Mouse (Mus musculus): Measurements from ENCODE around the gene AI413582. TPM values are rescaled to one million over a fixed set of nuclear protein-coding genes. Genes with fewer than 3 reads are reported as not detected.

The AI413582 gene
- polyA plus RNA-seq, 1 experiment from 2014 or later, result 21.4 TPM

DNA sequence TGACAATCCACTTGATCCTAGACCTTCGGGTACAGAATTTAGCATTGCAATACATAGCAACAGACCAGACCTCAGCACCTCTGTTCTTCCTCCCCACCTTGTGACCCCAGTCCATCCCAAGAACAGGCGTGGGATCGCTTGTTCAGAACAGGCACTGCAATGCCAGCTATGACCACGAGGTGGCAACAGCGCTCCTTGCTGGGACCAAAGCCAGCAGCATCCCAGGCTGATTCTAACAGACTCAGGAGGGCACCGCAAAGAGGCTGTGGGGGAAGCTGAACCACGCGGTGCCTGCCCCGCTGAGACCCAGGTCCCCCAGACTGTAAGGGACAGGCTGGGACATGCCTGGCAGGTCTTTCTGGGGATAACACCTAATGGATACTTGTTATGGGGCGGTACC, 30.8 kb downstream of the AI413582 start:
- Histone ChIP-seq H3K4me3 (no peak overlapping the region), H3K9me3 (no peaks in the 10 kb centered on the region), H3K27ac (no peak overlapping the region), H3K4me2 (peak overlapping the region; percentile 35; the same call in 1 of the 2 replicates), H3K9ac (no peak overlapping the region), H3K4me1 (peaks cover 3% of the 10 kb centered on the region; the same call in 1 of the 2 replicates), H3K36me3 (no peaks in the 10 kb centered on the region), H3K27me3 (no peaks in the 10 kb centered on the region)
- ATAC-seq (ENCODE audit: insufficient number of reproducible peaks, insufficient read depth, low FRiP score, low TSS enrichment, low read depth), result 0 out of 2 replicates have a peak, but pooled peaks have one; percentile 48
- WGBS, result 3% methylated on average over 10 of the region's 10 CpGs

DNA sequence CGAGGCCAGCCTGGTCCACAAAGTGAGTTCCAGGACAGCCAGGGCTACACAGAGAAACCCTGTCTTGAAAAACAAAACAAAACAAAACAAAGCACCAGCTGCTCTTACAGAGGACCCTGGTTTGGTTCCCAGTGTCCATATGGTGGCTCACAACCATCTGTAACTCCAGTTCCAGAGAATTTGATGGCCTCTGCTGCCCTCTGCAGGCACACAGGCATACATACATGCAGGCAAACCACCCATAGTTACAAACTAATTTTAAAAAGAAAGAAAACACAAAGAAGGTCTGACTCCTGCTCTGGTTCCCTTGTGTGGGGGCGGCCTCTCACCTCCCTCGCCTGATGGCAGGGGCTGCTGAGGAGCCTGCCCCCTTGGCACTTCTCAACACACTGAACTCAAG, 32.2 kb downstream of the AI413582 start:
- 81% methylated on average over 3 of the region's 3 CpGs for WGBS
- Histone ChIP-seq H3K9ac (no peak overlapping the region), H3K9me3 (no peaks in the 10 kb centered on the region), H3K36me3 (no peaks in the 10 kb centered on the region), H3K27ac (no peak overlapping the region), H3K27me3 (no peaks in the 10 kb centered on the region), H3K4me1 (peaks cover 3% of the 10 kb centered on the region; the same call in 1 of the 2 replicates), H3K4me3 (no peak overlapping the region), H3K4me2 (no peak overlapping the region)
- ATAC-seq (ENCODE audit: insufficient number of reproducible peaks, insufficient read depth, low FRiP score, low TSS enrichment, low read depth), result no peak

DNA sequence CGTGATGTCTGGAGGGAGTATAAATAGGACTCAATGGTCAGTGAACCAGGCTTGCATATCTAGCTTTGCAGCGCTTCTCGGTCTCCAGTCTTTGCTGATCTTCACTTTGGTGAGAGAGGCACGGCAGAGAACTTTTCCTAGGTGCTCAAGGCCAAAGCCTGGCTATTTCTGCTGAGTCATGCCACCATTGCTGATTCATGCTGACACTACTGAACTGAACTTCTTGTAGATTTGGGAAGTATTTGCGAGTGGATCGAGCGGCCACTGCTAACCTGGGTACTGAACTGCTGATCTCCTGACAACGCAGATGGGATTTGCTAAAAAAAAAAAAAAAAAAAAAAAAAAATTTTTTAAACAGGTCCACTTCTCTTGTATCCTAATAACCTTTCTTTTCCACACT, 33.5 kb downstream of the AI413582 start:
- Histone ChIP-seq H3K9ac (no peak overlapping the region), H3K9me3 (no peaks in the 10 kb centered on the region), H3K27me3 (no peaks in the 10 kb centered on the region), H3K27ac (no peak overlapping the region), H3K4me1 (peaks cover 3% of the 10 kb centered on the region; the same call in 1 of the 2 replicates), H3K36me3 (no peaks in the 10 kb centered on the region), H3K4me2 (no peak overlapping the region), H3K4me3 (no peak overlapping the region)
- 89% methylated on average over 8 of the region's 8 CpGs for WGBS
- no peak for ATAC-seq (ENCODE audit: insufficient number of reproducible peaks, insufficient read depth, low FRiP score, low TSS enrichment, low read depth)

DNA sequence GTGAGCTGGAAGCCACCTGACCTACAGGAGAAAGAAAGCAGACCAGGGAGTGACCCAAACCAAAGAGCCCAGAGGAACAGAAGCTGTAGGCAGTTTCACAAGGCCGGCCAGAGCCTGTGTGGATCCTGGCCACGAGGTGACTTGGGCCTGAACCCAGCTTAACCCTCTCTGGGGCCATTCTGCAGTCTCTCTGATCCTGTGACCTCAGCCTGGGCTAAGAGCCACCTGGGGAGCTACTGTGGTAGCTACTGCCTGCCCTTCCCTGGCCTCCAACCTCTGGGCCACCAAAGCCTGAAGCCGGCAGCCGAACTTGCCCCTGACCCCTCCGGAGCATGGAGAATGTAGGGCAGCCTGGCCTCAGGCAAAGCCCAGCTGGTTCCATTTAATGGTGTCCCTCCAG, 36.8 kb downstream of the AI413582 start:
- H3K27me3 ChIP-seq, result no peaks in the 10 kb centered on the region
- no peak for ATAC-seq (ENCODE audit: insufficient number of reproducible peaks, insufficient read depth, low FRiP score, low TSS enrichment, low read depth)
- H3K4me2 ChIP-seq, result no peak overlapping the region
- no peaks in the 10 kb centered on the region for H3K36me3 ChIP-seq
- no peak overlapping the region for H3K9ac ChIP-seq
- no peak overlapping the region for H3K27ac ChIP-seq
- WGBS, result 42% methylated on average over 5 of the region's 5 CpGs
- no peak overlapping the region for H3K4me3 ChIP-seq
- H3K9me3 ChIP-seq, result no peaks in the 10 kb centered on the region; the same call in 1 of the 2 replicates
- no peaks in the 10 kb centered on the region for H3K4me1 ChIP-seq

DNA sequence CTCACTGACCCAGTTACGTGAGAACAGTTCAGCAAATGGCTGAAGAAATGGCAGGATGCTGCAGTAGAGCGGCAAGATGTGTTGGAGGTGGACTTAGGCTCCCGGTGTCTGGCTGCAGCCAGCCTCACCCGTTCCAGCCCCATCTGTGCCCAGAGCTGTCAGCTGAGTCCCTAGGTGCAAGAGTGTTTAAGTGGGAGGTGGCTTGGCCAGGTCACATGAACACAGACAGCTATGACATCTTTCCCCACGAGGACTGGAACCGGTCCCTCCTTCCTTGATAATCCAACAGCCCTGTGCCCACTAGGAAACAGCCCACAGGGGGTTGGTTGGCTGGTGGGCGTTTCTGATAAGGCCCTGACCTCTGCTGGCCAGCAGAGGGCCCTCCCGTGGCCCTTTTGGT, 37.5 kb downstream of the AI413582 start:
- no peak for ATAC-seq (ENCODE audit: insufficient number of reproducible peaks, insufficient read depth, low FRiP score, low TSS enrichment, low read depth)
- H3K4me1 ChIP-seq, result no peaks in the 10 kb centered on the region
- H3K27ac ChIP-seq, result no peak overlapping the region
- WGBS, result 55% methylated on average over 8 of the region's 8 CpGs
- H3K9me3 ChIP-seq, result no peaks in the 10 kb centered on the region; the same call in 1 of the 2 replicates
- H3K9ac ChIP-seq, result no peak overlapping the region
- H3K36me3 ChIP-seq, result no peaks in the 10 kb centered on the region
- H3K27me3 ChIP-seq, result no peaks in the 10 kb centered on the region
- H3K4me2 ChIP-seq, result no peak overlapping the region
- no peak overlapping the region for H3K4me3 ChIP-seq

DNA sequence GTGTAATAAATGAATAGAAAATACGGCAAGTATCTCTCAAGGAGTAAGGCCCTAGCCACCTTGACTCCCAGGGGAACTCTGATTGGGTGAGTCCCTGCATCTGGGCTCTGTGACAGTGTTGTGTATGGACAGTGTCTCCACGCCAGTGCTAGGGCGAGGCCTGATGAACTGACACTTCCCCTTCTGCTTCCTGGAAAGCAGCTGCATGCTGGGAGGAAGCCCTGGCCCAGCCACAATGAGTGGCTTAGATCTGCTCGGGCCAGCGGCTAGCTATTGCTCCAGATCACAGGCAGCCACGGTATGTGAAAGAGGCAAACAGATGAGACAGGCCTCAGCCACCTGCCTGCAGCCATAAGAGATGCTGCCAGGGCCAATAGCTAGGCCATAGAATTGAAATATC, 38.4 kb downstream of the AI413582 start:
- Histone ChIP-seq H3K36me3 (no peaks in the 10 kb centered on the region), H3K27ac (no peak overlapping the region), H3K9ac (no peak overlapping the region), H3K9me3 (no peaks in the 10 kb centered on the region; the same call in 1 of the 2 replicates), H3K4me1 (no peaks in the 10 kb centered on the region), H3K27me3 (peaks cover 3% of the 10 kb centered on the region), H3K4me3 (no peak overlapping the region), H3K4me2 (no peak overlapping the region)
- 82% methylated on average over 6 of the region's 6 CpGs for whole genome bisulfite sequencing
- ATAC-seq (ENCODE audit: insufficient number of reproducible peaks, insufficient read depth, low FRiP score, low TSS enrichment, low read depth), result no peak

DNA sequence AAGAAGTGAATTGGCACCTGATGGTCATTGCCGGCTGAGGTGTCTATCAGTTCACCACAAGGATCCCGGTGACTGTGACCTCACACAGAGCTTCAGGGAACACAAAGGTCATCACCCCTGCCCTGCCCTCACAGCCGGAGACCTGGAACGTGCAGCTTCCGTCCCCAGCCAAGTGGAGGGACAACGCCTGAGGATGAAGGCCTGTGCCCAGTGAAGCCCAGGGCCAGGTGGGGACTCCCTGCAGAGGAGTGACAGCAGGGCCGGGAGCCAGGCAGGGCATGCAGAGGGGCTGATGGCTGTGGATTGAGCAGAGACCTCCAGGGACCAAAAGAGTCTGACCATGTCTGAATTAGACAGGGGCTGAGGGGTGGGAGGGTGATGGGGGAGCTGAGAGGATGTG, 42.4 kb downstream of the AI413582 start:
- Histone ChIP-seq H3K4me2 (no peak overlapping the region), H3K36me3 (no peaks in the 10 kb centered on the region), H3K27ac (no peak overlapping the region), H3K4me3 (no peak overlapping the region), H3K9ac (peak overlapping the region; percentile 49; the same call in 1 of the 2 replicates), H3K9me3 (no peaks in the 10 kb centered on the region; the same call in 1 of the 2 replicates), H3K27me3 (peaks cover 44% of the 10 kb centered on the region), H3K4me1 (peaks cover 6% of the 10 kb centered on the region; the same call in 1 of the 2 replicates)
- ATAC-seq (ENCODE audit: insufficient number of reproducible peaks, insufficient read depth, low FRiP score, low TSS enrichment, low read depth), result no peak
- WGBS, result 42% methylated on average over 7 of the region's 7 CpGs

DNA sequence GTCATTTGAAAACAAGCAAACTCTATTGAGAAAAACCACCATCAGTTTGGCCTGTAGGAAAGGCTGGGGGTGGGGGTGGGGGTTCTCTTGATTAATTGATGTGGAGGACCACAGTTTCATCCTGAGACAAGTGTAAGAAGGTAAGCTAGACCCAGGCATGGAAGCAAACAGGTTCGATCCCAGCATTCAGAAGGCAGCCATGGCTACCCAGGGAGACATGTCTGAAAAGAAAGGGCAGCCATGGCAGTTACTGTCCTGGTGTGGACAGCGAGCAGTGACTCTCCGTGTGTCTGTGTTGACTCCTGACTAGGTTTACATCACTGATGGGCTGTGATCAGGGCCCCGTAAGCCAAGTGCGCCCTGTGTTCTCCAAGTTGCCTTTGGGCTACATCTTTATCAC, 44.3 kb downstream of the AI413582 start, which contains the start of gene Grm4:
Grm4 (minus strand) TSS at position 101 of the 400 bp plus-strand sequence.
- H3K4me1 ChIP-seq, result peaks cover 6% of the 10 kb centered on the region; the same call in 1 of the 2 replicates
- H3K4me3 ChIP-seq, result peak within 1 kb of the TSS; percentile 6; the same call in 1 of the 2 replicates
- ATAC-seq (ENCODE audit: insufficient number of reproducible peaks, insufficient read depth, low FRiP score, low TSS enrichment, low read depth), result no peak
- no peak within 1 kb of the TSS for H3K27ac ChIP-seq
- H3K9me3 ChIP-seq, result no peaks in the 10 kb centered on the region; the same call in 1 of the 2 replicates
- H3K4me2 ChIP-seq, result peak within 1 kb of the TSS; percentile 43
- 74% methylated on average over 5 of the region's 5 CpGs for WGBS
- peaks cover 62% of the 10 kb centered on the region for H3K27me3 ChIP-seq
- H3K36me3 ChIP-seq, result no peaks in the 10 kb centered on the region
- 0 out of 2 replicates have a peak within 1 kb of the TSS, but pooled peaks have one; percentile 21 for H3K9ac ChIP-seq

DNA sequence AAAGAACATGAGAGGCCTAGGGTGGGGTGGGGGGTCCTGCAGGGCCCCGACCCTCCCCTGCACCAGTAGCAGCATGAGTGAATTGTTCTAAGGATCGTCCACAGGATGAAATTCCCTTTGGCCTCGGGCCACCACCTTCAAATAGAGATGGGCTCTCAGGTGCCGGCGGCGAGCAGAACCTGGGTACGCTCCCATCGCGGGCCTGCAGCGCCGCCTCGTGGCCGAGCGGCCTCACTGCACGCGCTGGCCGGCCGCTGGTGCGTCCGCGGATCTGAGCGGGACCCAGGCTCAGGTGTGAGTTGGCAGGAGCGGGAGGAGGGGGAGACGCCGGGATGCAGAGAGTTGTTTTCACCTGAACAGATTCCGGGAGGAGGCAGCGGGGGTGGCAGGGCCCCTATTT, 45.0 kb downstream of the AI413582 start:
- Histone ChIP-seq H3K36me3 (no peaks in the 10 kb centered on the region), H3K27me3 (peaks cover 68% of the 10 kb centered on the region), H3K4me2 (peak overlapping the region; percentile 43), H3K4me3 (peak overlapping the region; percentile 6; the same call in 1 of the 2 replicates), H3K4me1 (peaks cover 6% of the 10 kb centered on the region; the same call in 1 of the 2 replicates), H3K9ac (0 out of 2 replicates have a peak overlapping the region, but pooled peaks have one; percentile 21), H3K27ac (no peak overlapping the region), H3K9me3 (no peaks in the 10 kb centered on the region; the same call in 1 of the 2 replicates)
- 2% methylated on average over 27 of the region's 27 CpGs for WGBS
- ATAC-seq (ENCODE audit: insufficient number of reproducible peaks, insufficient read depth, low FRiP score, low TSS enrichment, low read depth), result no peak

DNA sequence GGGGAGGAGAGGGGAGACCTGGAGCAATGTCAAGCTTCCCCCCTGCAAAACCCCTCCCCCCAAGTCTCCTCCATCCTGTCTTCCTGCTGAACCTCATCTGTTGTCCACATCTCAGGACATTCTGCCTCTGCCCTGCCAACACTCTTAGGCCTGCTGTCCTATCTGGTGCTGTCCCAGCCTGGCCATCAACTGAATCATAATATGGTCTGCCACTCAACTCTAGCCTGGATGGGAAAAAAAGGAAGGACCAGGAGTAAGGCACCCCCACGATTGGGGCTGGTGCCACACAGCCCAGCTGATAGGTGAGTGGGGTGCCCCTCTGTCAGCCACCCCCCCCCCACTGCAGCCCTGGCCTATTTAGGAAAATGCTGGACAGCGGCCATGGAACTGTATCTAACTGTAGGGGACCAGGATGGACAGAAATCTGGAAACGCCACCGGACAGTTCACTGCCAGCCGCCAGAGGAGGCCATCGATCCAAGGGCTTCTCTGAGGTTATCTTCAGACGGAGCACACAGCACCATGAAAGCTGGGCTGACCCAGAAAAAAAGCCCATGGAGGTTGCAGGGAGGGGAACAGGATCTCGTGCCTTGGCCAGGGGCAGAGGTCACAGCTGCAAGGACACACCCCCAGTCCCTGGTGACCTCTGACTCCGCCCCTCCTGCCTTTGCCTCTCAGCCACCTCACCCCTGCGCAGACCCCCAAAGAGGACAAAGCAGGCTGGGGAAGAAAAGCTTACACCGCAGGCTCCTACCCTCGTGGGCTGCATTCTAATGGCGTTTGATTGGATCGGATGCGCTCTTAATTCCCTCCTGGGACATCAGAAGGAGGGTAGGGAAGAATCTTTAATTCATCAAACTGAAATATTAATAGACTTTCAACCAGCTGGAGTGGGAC, 46.6 kb downstream of the AI413582 start:
- H3K36me3 ChIP-seq, result no peaks in the 10 kb centered on the region
- H3K27me3 ChIP-seq, result peaks cover 84% of the 10 kb centered on the region
- H3K4me1 ChIP-seq, result peaks cover 8% of the 10 kb centered on the region
- no peaks in the 10 kb centered on the region for H3K9me3 ChIP-seq
- H3K4me3 ChIP-seq, result no peak overlapping the region
- H3K27ac ChIP-seq, result no peak overlapping the region
- ATAC-seq (ENCODE audit: insufficient number of reproducible peaks, insufficient read depth, low FRiP score, low TSS enrichment, low read depth), result no peak
- no peak overlapping the region for H3K9ac ChIP-seq
- H3K4me2 ChIP-seq, result no peak overlapping the region
- WGBS, result 32% methylated on average over 15 of the region's 15 CpGs

DNA sequence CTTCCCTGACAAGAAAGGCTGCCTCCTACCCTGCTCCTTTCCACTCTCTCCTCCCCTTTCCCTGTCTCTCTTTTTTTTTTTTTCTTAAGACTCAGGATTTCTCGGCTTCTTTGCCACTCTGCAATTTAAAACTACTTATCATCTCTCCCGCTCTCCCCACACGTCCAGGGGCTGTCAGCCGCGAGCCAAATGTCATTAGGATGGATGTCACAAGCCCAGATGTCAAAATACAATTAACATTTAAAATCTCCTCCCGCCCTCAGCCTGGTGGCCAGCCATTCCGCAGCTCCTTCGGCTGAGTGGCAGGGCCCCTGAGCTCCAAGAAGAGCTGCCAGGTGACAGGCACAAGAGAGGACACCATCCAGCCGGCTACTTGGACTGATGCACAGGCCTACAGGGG, 47.3 kb downstream of the AI413582 start:
- no peak overlapping the region for H3K27ac ChIP-seq
- no peak overlapping the region for H3K4me3 ChIP-seq
- no peaks in the 10 kb centered on the region for H3K36me3 ChIP-seq
- peaks cover 90% of the 10 kb centered on the region for H3K27me3 ChIP-seq
- H3K9me3 ChIP-seq, result no peaks in the 10 kb centered on the region
- peaks cover 14% of the 10 kb centered on the region for H3K4me1 ChIP-seq
- H3K9ac ChIP-seq, result no peak overlapping the region
- no peak overlapping the region for H3K4me2 ChIP-seq
- no peak for ATAC-seq (ENCODE audit: insufficient number of reproducible peaks, insufficient read depth, low FRiP score, low TSS enrichment, low read depth)
- 17% methylated on average over 9 of the region's 9 CpGs for WGBS
